Mouse (Mus musculus): Measurements from ENCODE around the gene Erlin1.

Erlin1 gene

DNA sequence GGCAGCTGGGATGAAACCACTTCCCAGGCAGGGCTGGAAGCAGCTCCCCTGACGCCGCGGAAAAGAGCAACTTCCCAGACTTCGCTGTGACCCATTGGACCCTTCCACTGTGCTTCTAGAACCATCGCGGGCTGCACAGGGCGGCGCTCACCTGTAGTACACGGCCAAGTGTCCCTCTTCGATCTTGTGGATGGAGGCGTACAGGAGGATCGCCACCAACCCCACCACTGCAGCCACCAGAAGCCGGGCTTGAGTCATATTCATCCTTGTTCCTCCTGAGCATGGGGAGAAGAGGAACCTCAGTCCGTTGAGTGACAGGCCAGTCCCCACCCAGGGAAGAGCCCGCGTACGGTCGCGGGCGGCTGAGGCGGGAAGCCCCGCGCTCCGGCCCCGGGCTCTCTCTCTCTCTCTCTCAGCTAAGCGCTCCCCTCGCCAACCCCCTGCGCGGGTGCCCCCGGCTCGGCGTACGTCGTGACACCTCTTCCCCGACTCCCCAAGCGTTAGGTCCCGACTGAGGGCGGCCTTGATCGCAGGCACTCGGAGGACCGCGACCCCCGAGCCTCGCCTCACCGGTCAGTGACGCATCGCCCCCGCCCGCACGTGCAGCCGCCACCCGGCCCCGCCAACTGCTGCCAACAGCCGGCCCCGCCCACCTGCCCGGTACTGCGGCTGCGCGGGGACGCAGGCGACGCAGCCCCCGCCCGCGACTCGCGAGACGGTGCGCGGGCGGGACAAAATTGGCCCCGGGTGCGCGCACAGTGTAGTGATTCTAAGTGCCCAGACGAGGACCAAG lies at the start of gene Erlin1:
Gene Erlin1 (minus strand): TSS at position 665 of the 793 bp plus-strand sequence.
- peak; percentile 81 to 93 for DNase-seq (ENCODE audit: low spot score in 2 of 2)

DNA sequence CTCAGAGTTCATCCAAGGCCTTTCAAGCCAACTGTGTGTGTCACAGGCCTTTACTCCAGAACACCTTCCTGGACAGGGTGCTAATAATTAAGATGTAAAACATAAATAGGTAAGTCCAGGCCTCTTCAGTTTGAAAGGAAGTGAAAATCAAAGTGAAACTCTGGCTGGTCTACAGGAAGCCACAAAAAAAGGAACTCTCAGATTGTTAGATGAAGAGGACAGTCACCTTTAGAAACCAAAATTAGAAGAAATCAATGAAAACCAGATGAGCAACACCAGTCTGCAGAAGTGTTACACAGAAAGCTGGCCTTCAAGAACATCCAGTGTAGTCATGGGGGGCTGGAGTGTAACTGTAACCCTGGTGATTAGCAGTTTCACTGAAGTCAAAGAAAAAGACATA lies 48.2 kb upstream of the Erlin1 start:
- DNase-seq (ENCODE audit: low spot score in 2 of 2): no peak

DNA sequence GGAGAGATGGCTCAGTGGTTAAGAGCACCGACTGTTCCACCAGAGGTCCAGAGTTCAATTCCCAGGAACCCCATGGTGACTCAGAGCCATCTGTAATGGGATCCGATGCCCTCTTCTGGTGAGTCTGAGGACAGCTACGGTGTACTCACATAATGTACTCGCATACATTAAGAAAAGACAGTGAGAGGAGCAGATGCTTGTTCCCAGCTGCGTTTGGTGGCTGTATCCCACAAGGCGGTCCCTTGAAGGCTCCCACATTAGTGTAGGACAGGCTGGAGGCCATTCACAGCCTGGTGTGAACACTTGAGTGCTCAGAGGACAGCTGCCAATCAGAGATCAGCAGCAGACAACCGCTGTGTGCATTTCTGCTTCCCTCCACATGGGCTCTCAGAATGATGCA lies 42.1 kb upstream of the Erlin1 start:
- no peak for DNase-seq (ENCODE audit: low spot score in 2 of 2)

DNA sequence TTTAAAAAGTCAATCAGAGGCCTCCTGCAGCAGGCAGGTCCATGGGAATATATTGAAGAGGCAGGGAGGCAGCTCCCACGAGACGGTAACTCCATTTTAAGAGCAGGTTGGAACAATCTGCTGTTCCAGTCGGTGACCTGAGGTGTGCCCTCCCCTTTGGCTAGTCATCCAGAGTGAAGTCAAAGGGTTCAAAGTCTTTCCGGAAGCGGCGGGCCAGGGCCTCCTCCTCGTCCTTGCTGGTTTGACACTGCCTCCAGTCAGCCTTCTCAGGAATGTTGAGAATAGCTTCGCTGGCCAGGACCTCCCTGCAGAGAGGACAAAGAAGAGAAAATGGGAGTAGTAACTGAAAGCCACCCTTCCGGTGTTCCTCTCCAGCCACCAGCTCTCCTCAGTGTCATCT lies 40.8 kb upstream of the Erlin1 start:
- DNase-seq (ENCODE audit: low spot score in 2 of 2): no peak

DNA sequence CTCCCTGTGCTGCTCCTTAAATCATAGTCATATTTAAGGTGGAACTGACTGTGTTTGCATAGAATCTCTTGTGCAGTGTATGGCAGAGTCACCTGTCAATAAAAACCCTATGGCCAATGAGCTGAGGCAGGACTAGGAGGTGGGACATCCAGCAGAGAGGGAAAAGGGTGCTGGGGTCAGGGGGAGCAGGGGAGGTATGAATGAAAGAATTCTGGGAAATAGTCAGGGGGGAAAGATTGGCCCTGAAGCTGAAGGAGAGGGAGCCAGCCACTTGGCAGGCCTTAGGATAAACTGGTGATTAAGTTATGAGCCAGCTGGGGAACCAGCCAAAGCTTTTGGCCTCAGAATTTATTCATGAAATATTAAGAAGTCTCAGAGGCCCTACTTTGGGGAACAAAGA lies 39.4 kb upstream of the Erlin1 start:
- DNase-seq (ENCODE audit: low spot score in 2 of 2): no peak

- DNase-seq (ENCODE audit: low spot score in 2 of 2): peak in 1 of 2 experiments; percentile 5
These were observed 38.3 kb upstream of the Erlin1 start for GRCm38 (mm10) chr19:44107661-44108521.

GRCm38 (mm10) chr19:44106831-44107660 lies 37.5 kb upstream of the Erlin1 start, which contains the start of gene Chuk:
Gene Chuk, minus strand, starts transcription at chr19:44107480.
- peak; percentile 83 to 95 for DNase-seq (ENCODE audit: low spot score in 2 of 2)

GRCm38 (mm10) chr19:44104393-44104792 lies 34.8 kb upstream of the Erlin1 start:
- DNase-seq (ENCODE audit: low spot score in 2 of 2): no peak

DNA sequence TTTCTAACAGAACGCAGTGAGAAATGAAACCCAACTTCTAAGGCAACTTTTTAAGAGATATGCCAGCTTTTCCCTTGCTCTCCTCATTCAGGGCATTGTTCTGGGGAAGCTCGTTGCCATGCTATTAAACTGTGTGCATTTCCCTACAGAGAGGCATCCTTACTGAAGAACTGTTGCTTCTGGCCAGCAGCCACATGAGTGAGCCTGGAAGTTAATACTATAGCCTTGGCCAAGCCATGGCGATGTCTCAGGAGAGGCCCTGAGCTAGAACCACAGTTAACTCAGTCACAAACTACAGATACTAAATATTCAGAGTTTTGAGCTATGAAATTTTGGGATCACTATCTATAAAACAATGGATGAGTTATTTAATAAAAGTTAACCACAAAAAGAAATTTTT lies 33.4 kb upstream of the Erlin1 start:
- no peak for DNase-seq (ENCODE audit: low spot score in 2 of 2)

GRCm38 (mm10) chr19:44100840-44101239 lies 31.3 kb upstream of the Erlin1 start:
- no peak for DNase-seq (ENCODE audit: low spot score in 2 of 2)

DNA sequence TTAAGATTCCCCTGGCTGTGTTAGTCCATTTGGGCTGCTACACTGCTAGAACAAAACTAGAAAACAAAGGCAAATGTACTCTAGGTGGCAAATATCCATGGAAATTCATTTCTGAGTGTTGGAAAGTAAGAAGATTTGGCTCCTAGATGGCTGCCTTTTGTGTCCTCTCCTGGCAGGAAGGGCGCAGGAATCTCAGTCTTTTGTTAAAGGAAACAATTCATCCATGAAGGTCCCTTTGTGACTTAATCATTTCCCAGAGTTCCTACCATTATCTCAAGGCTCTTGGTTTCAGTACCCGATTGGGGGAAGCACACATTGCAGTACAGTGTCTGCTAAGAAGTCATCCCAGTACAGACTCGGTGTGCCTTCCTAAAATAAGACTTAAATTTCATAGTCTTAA lies 16.7 kb upstream of the Erlin1 start:
- DNase-seq (ENCODE audit: low spot score in 2 of 2): no peak

DNA sequence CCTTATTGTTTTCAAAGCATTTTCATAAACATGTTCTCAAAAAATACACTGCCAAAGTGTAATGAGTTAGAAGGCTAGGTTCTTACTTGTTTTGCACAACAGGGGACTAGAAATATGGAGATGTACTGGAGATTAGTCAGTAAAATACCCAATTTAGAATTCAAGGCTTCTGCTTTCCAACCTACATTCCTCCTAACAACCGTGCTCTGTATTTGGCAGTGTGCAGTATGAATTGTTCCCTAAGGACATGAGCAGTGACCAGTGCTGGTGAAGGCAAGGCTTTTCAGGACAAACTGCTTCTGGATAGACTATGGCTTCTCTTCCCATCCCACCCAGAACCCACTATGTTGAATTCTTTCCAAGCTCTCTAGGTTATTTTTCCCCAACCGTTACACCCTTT lies 11.3 kb upstream of the Erlin1 start:
- DNase-seq (ENCODE audit: low spot score in 2 of 2): no peak

DNA sequence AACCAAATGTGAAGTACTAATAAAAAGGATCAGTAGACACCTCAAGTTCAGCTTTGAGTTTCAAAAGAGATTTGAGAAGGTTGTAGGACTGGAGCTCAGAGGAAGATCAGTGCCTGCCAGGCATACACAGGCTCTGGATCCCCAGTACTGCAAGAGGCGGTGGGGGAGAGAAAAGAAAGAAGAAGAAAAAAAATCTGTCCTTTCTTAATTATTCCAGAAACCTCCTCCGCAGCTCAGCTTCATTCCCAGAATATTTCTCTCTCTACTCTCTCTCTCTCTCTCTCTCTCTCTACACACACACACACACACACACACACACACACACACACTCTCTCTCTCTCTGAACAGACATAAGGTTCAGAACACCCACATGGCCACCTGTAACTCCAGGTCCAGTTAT lies 10.4 kb upstream of the Erlin1 start:
- no peak for DNase-seq (ENCODE audit: low spot score in 2 of 2)

DNA sequence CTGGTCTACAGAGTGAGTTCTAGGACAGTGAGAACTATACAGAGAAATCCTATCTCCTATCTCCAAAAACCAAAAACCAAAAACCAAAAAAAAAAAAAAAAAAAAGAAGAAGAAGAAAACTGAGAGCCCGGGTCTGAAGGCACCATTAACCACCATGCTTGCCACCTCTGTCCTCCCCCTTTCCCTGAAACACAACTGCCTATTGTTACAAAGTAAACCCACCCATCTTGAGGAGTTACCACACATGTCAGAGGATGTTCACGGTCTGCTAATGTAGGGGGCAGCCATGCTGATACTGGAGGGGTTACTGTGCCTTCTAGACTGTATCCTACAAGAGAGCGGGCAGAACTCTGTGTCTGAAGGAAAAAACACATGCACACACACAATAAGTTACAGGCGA lies 7.4 kb upstream of the Erlin1 start:
- DNase-seq (ENCODE audit: low spot score in 2 of 2): no peak

DNA sequence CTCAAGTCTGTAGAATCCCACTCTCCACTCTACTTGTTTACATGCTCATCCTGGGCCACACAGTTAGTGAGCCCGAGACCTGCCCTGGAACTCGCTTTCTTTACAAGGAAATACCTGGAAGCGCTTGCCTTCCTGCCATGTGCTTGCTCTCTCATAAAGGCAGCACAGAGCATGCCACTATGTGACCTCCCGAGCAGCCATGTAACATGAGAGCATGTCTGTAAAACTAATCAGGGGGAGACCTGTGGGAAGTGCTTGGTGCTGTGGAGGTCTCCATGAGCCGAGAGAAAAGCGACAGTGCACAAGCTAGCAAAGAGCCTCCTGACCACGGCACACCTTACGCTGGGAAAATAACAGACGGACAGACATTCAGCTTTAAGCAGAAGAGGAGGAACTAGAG lies 6.9 kb upstream of the Erlin1 start:
- no peak for DNase-seq (ENCODE audit: low spot score in 2 of 2)

GRCm38 (mm10) chr19:44074986-44075385 lies 5.4 kb upstream of the Erlin1 start:
- DNase-seq (ENCODE audit: low spot score in 2 of 2): no peak

DNA sequence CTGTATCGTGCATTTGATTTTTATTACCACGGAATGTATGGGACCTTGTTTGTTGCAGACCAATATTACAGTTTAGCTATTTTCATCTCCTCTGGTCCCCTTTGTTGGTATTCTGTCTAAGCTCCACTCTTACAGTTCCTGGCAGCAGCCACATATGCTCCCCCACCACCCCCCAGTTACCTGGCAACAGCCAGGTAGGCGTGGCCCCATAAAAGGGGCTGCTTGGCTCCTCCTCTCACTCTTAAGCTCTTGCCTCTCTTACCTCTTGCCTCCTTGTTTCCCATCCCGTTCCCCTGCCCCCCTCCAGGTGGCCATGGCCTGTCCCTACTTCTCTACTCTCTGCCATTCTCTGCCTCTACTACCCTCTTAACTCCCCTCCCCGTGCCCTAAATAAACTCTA lies 1.6 kb upstream of the Erlin1 start:
- DNase-seq (ENCODE audit: low spot score in 2 of 2): no peak

DNA sequence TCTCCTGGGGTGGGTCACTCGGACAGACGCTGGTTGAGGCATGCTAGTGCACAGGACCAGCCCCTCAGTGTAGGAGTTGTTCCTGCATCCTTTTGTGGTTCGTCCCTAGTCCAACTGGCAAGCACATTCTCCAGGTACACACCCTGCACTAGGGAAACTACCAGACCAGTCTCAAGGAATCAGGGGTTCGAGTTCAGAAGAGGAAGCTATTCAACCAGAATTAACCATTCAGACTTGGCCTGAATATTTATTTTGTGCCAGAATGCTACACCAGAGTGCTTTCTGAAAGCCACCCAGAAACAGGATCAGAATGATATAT lies 288 bp upstream of the Erlin1 start:
- DNase-seq (ENCODE audit: low spot score in 2 of 2): no peak

- no peak for DNase-seq (ENCODE audit: low spot score in 2 of 2)
These were observed 1.4 kb downstream of the Erlin1 start for GRCm38 (mm10) chr19:44068232-44068631.

DNA sequence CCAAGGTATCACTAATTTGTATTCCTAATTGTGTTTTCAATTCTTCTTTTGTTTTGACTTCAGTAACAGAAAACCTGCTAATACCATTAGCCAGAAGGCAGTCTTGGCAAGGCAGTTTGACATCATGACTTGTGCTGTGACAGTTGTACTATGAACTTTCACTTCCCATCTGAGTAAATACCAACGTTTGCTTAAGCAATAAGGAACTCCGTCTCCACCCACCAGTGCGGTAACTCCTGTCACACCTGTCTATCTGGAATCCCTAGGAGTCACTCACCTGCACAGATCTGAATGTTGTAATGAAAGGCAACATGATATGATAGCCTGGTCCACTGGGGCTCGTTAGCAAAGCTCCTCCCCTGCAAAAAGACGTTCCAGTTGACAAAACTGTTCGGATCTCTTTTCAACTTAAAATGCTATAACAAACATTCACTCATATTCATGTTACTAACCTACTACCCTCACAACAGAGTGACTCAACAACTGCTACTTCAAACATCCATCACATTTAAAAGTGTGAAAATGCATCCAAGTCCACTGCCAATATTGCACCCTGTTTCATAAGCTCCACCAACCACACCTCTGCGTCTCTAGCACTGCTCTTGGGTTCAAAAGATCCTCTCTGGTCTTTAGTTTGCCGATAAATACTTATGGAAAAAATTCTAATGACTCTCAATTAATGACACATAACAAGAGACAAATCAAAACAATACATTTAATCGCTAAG lies 2.1 kb downstream of the Erlin1 start:
- DNase-seq (ENCODE audit: low spot score in 2 of 2): no peak

- DNase-seq (ENCODE audit: low spot score in 2 of 2): no peak
These were observed 4.9 kb downstream of the Erlin1 start for GRCm38 (mm10) chr19:44064734-44065133.

GRCm38 (mm10) chr19:44063773-44064172 lies 5.8 kb downstream of the Erlin1 start:
- no peak for DNase-seq (ENCODE audit: low spot score in 2 of 2)

All from cerebellum, postnatal 4 days (tissue).